Comparison of ENCODE assay signal across 10 mouse cellular contexts in genomic region chr17:86732522-86732921, GRCm38 (mm10). TPM values are rescaled to one million over a fixed set of nuclear protein-coding genes. Genes with fewer than 3 reads are reported as not detected.
DNase-seq lines count a peak whose midpoint lies in the region; ATAC-seq and TF ChIP-seq lines count a peak whose summit lies in the region.
"Had no signal": no experiment of that assay in that cellular context is flagged by ENCODE, and none has a peak within 500 bp of the region (broad histone marks: within the 10 kb centered on the region; RNA-seq: fewer than 3 reads in every experiment).

No protein-coding gene starts in this region.

- no peaks in the 10 kb centered on the region for H3K9me3 ChIP-seq in heart, embryonic 14.5 days (ENCODE audit: control insufficient read depth, low read length)
- H3K9me3 ChIP-seq in lung, postnatal 0 days (ENCODE audit: low read length): no peaks in the 10 kb centered on the region
- no peaks in the 10 kb centered on the region for H3K9me3 ChIP-seq in embryonic facial prominence, embryonic 13.5 days
- no peaks in the 10 kb centered on the region for H3K9me3 ChIP-seq in liver, postnatal 0 days (ENCODE audit: low read length)
- H3K9me3 ChIP-seq: hindbrain, embryonic 15.5 days had no signal

- peaks cover 4% of the 10 kb centered on the region in 2 experiments; a peak in 1 of 4 replicates for H3K4me1 ChIP-seq in heart, embryonic 14.5 days (ENCODE audit: control insufficient read depth in 2 of 2, insufficient read depth in 2 of 2, low read length in 2 of 2)
- H3K4me1 ChIP-seq in lung, postnatal 0 days (ENCODE audit: insufficient read depth, low read depth, low read length): peaks cover 6% of the 10 kb centered on the region; the same call in 1 of the 2 replicates
- H3K4me1 ChIP-seq in embryonic facial prominence, embryonic 13.5 days: peaks cover 6% of the 10 kb centered on the region
- H3K4me1 ChIP-seq in liver, postnatal 0 days (ENCODE audit: insufficient read depth): peaks cover 9% of the 10 kb centered on the region

- DNase-seq in heart, adult 9 months (ENCODE audit: low spot score in 2 of 2): no peak
- DNase-seq in lung, postnatal 0 days (ENCODE audit: low spot score): no peak
- DNase-seq in lung, postnatal 10 days: no peak
- no peak for DNase-seq in liver, postnatal 0 days
- DNase-seq in urinary bladder, postnatal 36 days (ENCODE audit: low spot score in 2 of 2): no peak
- no peak for DNase-seq in layer of hippocampus, postnatal 25 days (ENCODE audit: extremely low spot score in 1 of 2, low spot score in 1 of 2)

- H3K4me2 ChIP-seq in heart, embryonic 14.5 days (ENCODE audit: low read length): peak overlapping the region; percentile 22; the same call in 1 of the 2 replicates
- H3K4me2 ChIP-seq in lung, postnatal 0 days (replicated peaks; ENCODE audit: low read depth, low read length): 0 out of 2 replicates have a peak overlapping the region, but pooled peaks have one; percentile 33
- H3K4me2 ChIP-seq in embryonic facial prominence, embryonic 13.5 days: peak overlapping the region; percentile 40; the same call in 1 of the 2 replicates
- peak overlapping the region; percentile 53 for H3K4me2 ChIP-seq in liver, postnatal 0 days (ENCODE audit: low read depth, low read length)
- H3K4me2 ChIP-seq: hindbrain, embryonic 15.5 days had no signal

- no peaks in the 10 kb centered on the region for H3K36me3 ChIP-seq in heart, embryonic 14.5 days (ENCODE audit: control insufficient read depth, insufficient read depth, low read length)
- no peaks in the 10 kb centered on the region for H3K36me3 ChIP-seq in lung, postnatal 0 days (ENCODE audit: insufficient read depth, low read length)
- H3K36me3 ChIP-seq in embryonic facial prominence, embryonic 13.5 days: no peaks in the 10 kb centered on the region
- no peaks in the 10 kb centered on the region for H3K36me3 ChIP-seq in liver, postnatal 0 days (replicated peaks; ENCODE audit: insufficient read depth, low read length)
- H3K36me3 ChIP-seq: hindbrain, embryonic 15.5 days had no signal

- no peak overlapping the region for H3K9ac ChIP-seq in heart, embryonic 14.5 days (ENCODE audit: low read length)
- H3K9ac ChIP-seq in lung, postnatal 0 days (replicated peaks; ENCODE audit: low read depth): no peak overlapping the region
- no peak overlapping the region for H3K9ac ChIP-seq in embryonic facial prominence, embryonic 13.5 days
- H3K9ac ChIP-seq in liver, postnatal 0 days (replicated peaks): no peak overlapping the region
- H3K9ac ChIP-seq: hindbrain, embryonic 15.5 days had no signal

- H3K27ac ChIP-seq in heart, embryonic 14.5 days (replicated peaks in 1 of 2; ENCODE audit: control insufficient read depth in 1 of 2, insufficient read depth in 1 of 2, low read depth in 2 of 2, low read length in 2 of 2): 0 out of 4 replicates have a peak overlapping the region, but pooled peaks of 1 of the 2 experiments have one; percentile 0
- peak overlapping the region; percentile 51 for H3K27ac ChIP-seq in lung, postnatal 0 days (ENCODE audit: low read length)
- no peak overlapping the region for H3K27ac ChIP-seq in embryonic facial prominence, embryonic 13.5 days
- no peak overlapping the region for H3K27ac ChIP-seq in liver, postnatal 0 days (ENCODE audit: low read depth)
- H3K27ac ChIP-seq: hindbrain, embryonic 15.5 days had no signal

- no peak for ATAC-seq in heart, embryonic 14.5 days (ENCODE audit: insufficient number of reproducible peaks, insufficient read depth, low FRiP score, low read depth)
- ATAC-seq in lung, postnatal 0 days: no peak
- no peak for ATAC-seq in embryonic facial prominence, embryonic 13.5 days (ENCODE audit: insufficient number of reproducible peaks, insufficient read depth, low FRiP score, low TSS enrichment, low read depth)
- no peak for ATAC-seq in liver, postnatal 0 days

- no peak for TF ChIP-seq CTCF in lung, postnatal 0 days (IDR thresholded peaks at IDR 0.05)
- TF ChIP-seq CTCF in liver, postnatal 0 days (IDR thresholded peaks at IDR 0.05; ENCODE audit: low read depth): no peak

- H3K27me3 ChIP-seq in heart, embryonic 14.5 days (ENCODE audit: control insufficient read depth, insufficient read depth, low read length): no peaks in the 10 kb centered on the region
- H3K27me3 ChIP-seq in lung, postnatal 0 days (replicated peaks; ENCODE audit: insufficient read depth, low read length): no peaks in the 10 kb centered on the region
- no peaks in the 10 kb centered on the region for H3K27me3 ChIP-seq in embryonic facial prominence, embryonic 13.5 days
- no peaks in the 10 kb centered on the region for H3K27me3 ChIP-seq in liver, postnatal 0 days (ENCODE audit: insufficient read depth, low read length)
- H3K27me3 ChIP-seq: CH12.LX; hindbrain, embryonic 15.5 days had no signal

- WGBS in heart, embryonic 14.5 days: 85% methylated on average over 1 of the region's 1 CpGs
- WGBS in lung, postnatal 0 days: 55% methylated on average over 1 of the region's 1 CpGs
- WGBS in embryonic facial prominence, embryonic 13.5 days: 59% methylated on average over 1 of the region's 1 CpGs
- 47% methylated on average over 1 of the region's 1 CpGs for WGBS in liver, postnatal 0 days (ENCODE audit: insufficient replicate concordance)

- H3K4me3 ChIP-seq in heart, embryonic 14.5 days (ENCODE audit: control insufficient read depth in 1 of 2, insufficient read depth in 1 of 2, low read depth in 1 of 2, low read length in 2 of 2): no peak overlapping the region
- no peak overlapping the region for H3K4me3 ChIP-seq in lung, postnatal 0 days (ENCODE audit: low read depth, low read length)
- H3K4me3 ChIP-seq in embryonic facial prominence, embryonic 13.5 days: no peak overlapping the region
- no peak overlapping the region for H3K4me3 ChIP-seq in liver, postnatal 0 days (ENCODE audit: low read depth, low read length)
- H3K4me3 ChIP-seq: hindbrain, embryonic 15.5 days had no signal

- no peak for TF ChIP-seq EP300 in lung, postnatal 0 days (IDR thresholded peaks at IDR 0.05)
- no peak for TF ChIP-seq EP300 in liver, postnatal 0 days (IDR thresholded peaks at IDR 0.05; ENCODE audit: low read depth)

RNA-seq across cellular contexts. Expression of gene Epas1, which starts 21.0 kb away (rescaled TPM):
- polyA plus RNA-seq in heart, embryonic 14.5 days (2014; fragmentation: Nextera tagmentation; extraction: Ambion mirVana): 13.7 and 15.6 TPM in 2 replicates
- 89.8 and 98.3 TPM in 2 replicates for polyA plus RNA-seq in lung, postnatal 0 days (2015; fragmentation: Nextera tagmentation; extraction: Ambion mirVana)
- 3.0 and 3.9 TPM in 2 replicates for polyA plus RNA-seq in embryonic facial prominence, embryonic 13.5 days (2015; fragmentation: Nextera tagmentation; extraction: Ambion mirVana)
- polyA plus RNA-seq in liver, postnatal 0 days (2015; fragmentation: Nextera tagmentation; extraction: Ambion mirVana): 7.5 and 8.2 TPM in 2 replicates
- total RNA-seq in layer of hippocampus, postnatal 25 days (2021): 10 to 100 TPM; 75.1 to 99.4 TPM
